Mouse (Mus musculus): ENCODE measurements around the gene Fam57a. TPM values are rescaled to one million over a fixed set of nuclear protein-coding genes. Genes with fewer than 3 reads are reported as not detected.

Fam57a gene
- polyA plus RNA-seq (2016; fragmentation: Nextera tagmentation; extraction: Ambion mirVana), result 34.9 and 36.4 TPM in 2 replicates

- WGBS, result under 1% methylated on average over 37 of the region's 37 CpGs
- peaks cover 12% of the 10 kb centered on the region for H3K4me1 ChIP-seq
- H3K36me3 ChIP-seq, result no peaks in the 10 kb centered on the region
- H3K27ac ChIP-seq, result peak within 1 kb of the TSS; percentile 73
- H3K9me3 ChIP-seq (replicated peaks), result no peaks in the 10 kb centered on the region
- H3K4me3 ChIP-seq, result peak within 1 kb of the TSS; percentile 87
- DNase-seq (ENCODE audit: low spot score), result peak; percentile 91
- H3K27me3 ChIP-seq (ENCODE audit: low read depth, poor library complexity, severe bottlenecking), result no peaks in the 10 kb centered on the region
Measured at GRCm38 (mm10) chr11:76179495-76180145, at the start of gene Fam57a, which contains the start of gene Vps53. Gene Fam57a (plus strand): TSS chr11:76179671. Gene Vps53 (minus strand): TSS chr11:76179647.

GRCm38 (mm10) chr11:76130859-76131258, 48.6 kb upstream of the Fam57a start:
- DNase-seq (ENCODE audit: low spot score), result no peak
- 90% methylated on average over 5 of the region's 5 CpGs for WGBS
- Histone ChIP-seq H3K27ac (no peak overlapping the region), H3K9me3 (replicated peaks) (no peaks in the 10 kb centered on the region), H3K4me3 (no peak overlapping the region), H3K4me1 (peaks cover 1% of the 10 kb centered on the region; the same call in 1 of the 2 replicates), H3K27me3 (ENCODE audit: low read depth, poor library complexity, severe bottlenecking) (no peaks in the 10 kb centered on the region), H3K36me3 (peaks cover 40% of the 10 kb centered on the region)

GRCm38 (mm10) chr11:76135641-76136437, 43.6 kb upstream of the Fam57a start:
- peaks cover 50% of the 10 kb centered on the region for H3K36me3 ChIP-seq
- no peak overlapping the region for H3K4me3 ChIP-seq
- WGBS, result 89% methylated on average over 7 of the region's 7 CpGs
- DNase-seq (ENCODE audit: low spot score), result no peak
- H3K9me3 ChIP-seq (replicated peaks), result no peaks in the 10 kb centered on the region
- H3K4me1 ChIP-seq, result no peaks in the 10 kb centered on the region
- no peak overlapping the region for H3K27ac ChIP-seq
- H3K27me3 ChIP-seq (ENCODE audit: low read depth, poor library complexity, severe bottlenecking), result no peaks in the 10 kb centered on the region

GRCm38 (mm10) chr11:76137996-76138395, 41.5 kb upstream of the Fam57a start:
- no peaks in the 10 kb centered on the region for H3K9me3 ChIP-seq (replicated peaks)
- no peak for DNase-seq (ENCODE audit: low spot score)
- H3K4me1 ChIP-seq, result no peaks in the 10 kb centered on the region
- no peak overlapping the region for H3K4me3 ChIP-seq
- H3K36me3 ChIP-seq, result peaks cover 44% of the 10 kb centered on the region
- no peak overlapping the region for H3K27ac ChIP-seq
- no peaks in the 10 kb centered on the region for H3K27me3 ChIP-seq (ENCODE audit: low read depth, poor library complexity, severe bottlenecking)
- 87% methylated on average over 3 of the region's 3 CpGs for WGBS

GRCm38 (mm10) chr11:76144386-76144785, 35.1 kb upstream of the Fam57a start:
- H3K4me3 ChIP-seq, result no peak overlapping the region
- no peaks in the 10 kb centered on the region for H3K9me3 ChIP-seq (replicated peaks)
- H3K36me3 ChIP-seq, result peaks cover 9% of the 10 kb centered on the region; the same call in 1 of the 2 replicates
- no peaks in the 10 kb centered on the region; the same call in 1 of the 2 replicates for H3K4me1 ChIP-seq
- WGBS, result 92% methylated on average over 8 of the region's 8 CpGs
- no peak for DNase-seq (ENCODE audit: low spot score)
- H3K27me3 ChIP-seq (ENCODE audit: low read depth, poor library complexity, severe bottlenecking), result no peaks in the 10 kb centered on the region
- H3K27ac ChIP-seq, result no peak overlapping the region

- no peaks in the 10 kb centered on the region; the same call in 1 of the 2 replicates for H3K4me1 ChIP-seq
- H3K4me3 ChIP-seq, result no peak overlapping the region
- no peaks in the 10 kb centered on the region for H3K9me3 ChIP-seq (replicated peaks)
- peaks cover 9% of the 10 kb centered on the region; the same call in 1 of the 2 replicates for H3K36me3 ChIP-seq
- no peak overlapping the region for H3K27ac ChIP-seq
- H3K27me3 ChIP-seq (ENCODE audit: low read depth, poor library complexity, severe bottlenecking), result no peaks in the 10 kb centered on the region
- WGBS, result 89% methylated on average over 1 of the region's 1 CpGs
- DNase-seq (ENCODE audit: low spot score), result no peak
Measured at GRCm38 (mm10) chr11:76145169-76145568, 34.3 kb upstream of the Fam57a start.

GRCm38 (mm10) chr11:76146187-76147010, 33.1 kb upstream of the Fam57a start:
- WGBS, result 94% methylated on average over 8 of the region's 8 CpGs
- H3K27ac ChIP-seq, result no peak overlapping the region
- H3K4me3 ChIP-seq, result no peak overlapping the region
- DNase-seq (ENCODE audit: low spot score), result no peak
- H3K9me3 ChIP-seq (replicated peaks), result no peaks in the 10 kb centered on the region
- H3K4me1 ChIP-seq, result peaks cover 3% of the 10 kb centered on the region; the same call in 1 of the 2 replicates
- peaks cover 9% of the 10 kb centered on the region; the same call in 1 of the 2 replicates for H3K36me3 ChIP-seq
- H3K27me3 ChIP-seq (ENCODE audit: low read depth, poor library complexity, severe bottlenecking), result no peaks in the 10 kb centered on the region

- DNase-seq (ENCODE audit: low spot score), result no peak
- Histone ChIP-seq H3K27me3 (ENCODE audit: low read depth, poor library complexity, severe bottlenecking) (no peaks in the 10 kb centered on the region), H3K36me3 (peaks cover 9% of the 10 kb centered on the region; the same call in 1 of the 2 replicates), H3K4me3 (no peak overlapping the region), H3K9me3 (replicated peaks) (no peaks in the 10 kb centered on the region), H3K27ac (no peak overlapping the region), H3K4me1 (peaks cover 3% of the 10 kb centered on the region; the same call in 1 of the 2 replicates)
- WGBS, result 91% methylated on average over 8 of the region's 8 CpGs
Measured at GRCm38 (mm10) chr11:76148055-76149008, 31.1 kb upstream of the Fam57a start.

- Histone ChIP-seq H3K27ac (no peak overlapping the region), H3K4me1 (peaks cover 3% of the 10 kb centered on the region; the same call in 1 of the 2 replicates), H3K27me3 (ENCODE audit: low read depth, poor library complexity, severe bottlenecking) (no peaks in the 10 kb centered on the region), H3K9me3 (replicated peaks) (no peaks in the 10 kb centered on the region), H3K4me3 (no peak overlapping the region), H3K36me3 (peaks cover 17% of the 10 kb centered on the region)
- DNase-seq (ENCODE audit: low spot score), result no peak
- WGBS, result 70% methylated on average over 4 of the region's 4 CpGs
Measured at GRCm38 (mm10) chr11:76150980-76151379, 28.5 kb upstream of the Fam57a start.

- no peak for DNase-seq (ENCODE audit: low spot score)
- H3K36me3 ChIP-seq, result peaks cover 28% of the 10 kb centered on the region
- no peaks in the 10 kb centered on the region for H3K9me3 ChIP-seq (replicated peaks)
- no peak overlapping the region for H3K27ac ChIP-seq
- 92% methylated on average over 5 of the region's 5 CpGs for WGBS
- no peak overlapping the region for H3K4me3 ChIP-seq
- 0 out of 2 replicates have a peak, but pooled peaks cover 3% of the 10 kb centered on the region for H3K4me1 ChIP-seq
- H3K27me3 ChIP-seq (ENCODE audit: low read depth, poor library complexity, severe bottlenecking), result no peaks in the 10 kb centered on the region
Measured at GRCm38 (mm10) chr11:76153236-76153951, 26.1 kb upstream of the Fam57a start.

GRCm38 (mm10) chr11:76154200-76154599, 25.3 kb upstream of the Fam57a start:
- Histone ChIP-seq H3K9me3 (replicated peaks) (no peaks in the 10 kb centered on the region), H3K4me1 (0 out of 2 replicates have a peak, but pooled peaks cover 3% of the 10 kb centered on the region), H3K27ac (no peak overlapping the region), H3K36me3 (peaks cover 30% of the 10 kb centered on the region), H3K4me3 (no peak overlapping the region), H3K27me3 (ENCODE audit: low read depth, poor library complexity, severe bottlenecking) (no peaks in the 10 kb centered on the region)
- no peak for DNase-seq (ENCODE audit: low spot score)
- 98% methylated on average over 2 of the region's 2 CpGs for WGBS
